Mouse (Mus musculus) kidney, adult 8-10 months (tissue): ENCODE results near the gene Sp6.

ENCODE experiments used
- DNase-seq, 2 experiments: peaks; one replicate each; pipeline ENCODE4 v3.0.0; 2022

Sp6 gene

DNA sequence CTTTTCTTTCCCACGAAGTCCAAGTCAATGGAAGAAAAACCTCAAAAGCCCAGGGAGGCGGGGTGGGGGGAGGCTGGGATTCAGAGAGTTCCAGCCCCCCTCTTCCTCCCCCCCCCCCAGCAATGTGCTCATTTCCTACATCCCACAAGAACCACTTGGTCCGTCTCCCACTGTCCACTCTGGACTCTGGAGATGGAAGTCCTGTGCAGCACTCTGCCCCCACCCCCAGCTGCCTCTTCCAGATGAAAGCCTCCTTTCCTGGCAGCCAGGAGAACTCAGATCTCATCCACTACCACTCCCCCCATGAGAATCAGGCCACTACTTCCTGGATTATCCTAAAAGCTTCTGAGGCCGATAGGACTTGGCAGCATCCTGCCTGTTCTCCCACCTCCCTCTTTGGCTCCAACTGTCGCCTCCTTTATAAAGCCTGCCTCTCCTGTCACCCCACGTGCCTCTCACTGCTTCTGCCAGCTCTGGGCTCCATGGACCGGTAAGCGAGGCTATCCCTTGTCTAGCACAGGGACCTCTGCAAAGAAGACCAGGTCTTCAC lies at the start of gene Sp6:
TSS of gene Sp6 (plus strand) at position 274 of the 550 bp plus-strand sequence.
- no peak for DNase-seq

DNA sequence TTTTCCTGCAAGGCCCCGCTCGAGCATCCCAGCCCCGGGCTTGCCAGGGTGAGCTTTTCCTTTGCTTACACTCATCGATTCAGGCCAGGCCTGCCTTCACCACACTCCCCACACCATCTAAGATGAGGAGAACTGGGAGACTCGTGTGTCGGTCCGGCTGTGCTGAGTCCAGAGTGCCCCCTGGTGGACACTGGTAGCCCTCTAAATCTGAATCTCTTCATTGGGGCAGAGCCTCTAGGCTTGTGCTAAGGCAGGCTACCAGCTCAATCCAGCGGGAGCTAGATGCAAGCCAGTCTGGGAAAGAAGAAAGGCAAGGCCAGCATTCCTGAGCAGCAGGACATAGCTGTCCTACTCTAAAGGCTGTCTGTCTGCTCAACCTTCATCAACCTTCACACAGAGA lies 49.6 kb upstream of the Sp6 start:
- peak; percentile 94 to 97 for DNase-seq

GRCm38 (mm10) chr11:96966172-96966571 lies 47.0 kb upstream of the Sp6 start:
- no peak for DNase-seq

GRCm38 (mm10) chr11:96966914-96967543 lies 46.2 kb upstream of the Sp6 start:
- no peak for DNase-seq

DNA sequence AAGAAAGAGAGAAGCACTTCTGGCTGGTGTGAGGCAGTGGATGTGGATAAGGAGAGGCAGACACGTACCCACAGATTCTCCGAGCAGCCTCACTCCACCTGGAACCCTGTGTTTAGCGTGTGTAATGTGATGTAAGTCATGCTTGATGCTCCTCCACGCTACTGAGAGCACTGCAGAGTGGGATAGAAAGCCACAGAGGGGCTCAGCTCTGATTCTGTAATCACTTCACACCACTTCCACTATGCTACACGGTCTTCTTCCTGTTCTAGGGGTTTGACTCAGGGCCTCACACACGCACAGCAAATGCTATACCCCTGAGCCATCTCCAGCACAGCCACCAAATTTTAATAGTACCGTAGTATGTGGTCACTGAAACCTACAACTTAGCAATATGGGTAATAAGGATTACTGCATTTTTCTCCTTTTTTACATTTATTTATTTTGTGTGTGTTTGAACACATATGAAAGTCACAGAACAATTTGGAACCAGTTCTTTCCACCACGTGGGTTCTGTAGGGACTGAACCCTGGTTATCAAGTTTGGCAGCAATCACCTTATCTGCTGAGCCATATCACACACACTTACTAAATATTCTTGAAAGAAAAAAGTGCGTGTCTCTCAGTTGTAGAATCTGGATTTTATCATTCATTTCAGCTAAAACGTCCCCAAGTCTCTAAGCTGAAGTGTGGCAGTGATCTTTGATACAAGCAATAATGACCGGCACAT lies 45.5 kb upstream of the Sp6 start:
- DNase-seq: no peak

- no peak for DNase-seq
Observed at GRCm38 (mm10) chr11:96968476-96968875, 44.7 kb upstream of the Sp6 start.

- no peak for DNase-seq
Observed at GRCm38 (mm10) chr11:96969280-96969722, 43.9 kb upstream of the Sp6 start.

- DNase-seq: peak; percentile 64 to 74
Observed at GRCm38 (mm10) chr11:96969746-96970145, 43.4 kb upstream of the Sp6 start.

DNA sequence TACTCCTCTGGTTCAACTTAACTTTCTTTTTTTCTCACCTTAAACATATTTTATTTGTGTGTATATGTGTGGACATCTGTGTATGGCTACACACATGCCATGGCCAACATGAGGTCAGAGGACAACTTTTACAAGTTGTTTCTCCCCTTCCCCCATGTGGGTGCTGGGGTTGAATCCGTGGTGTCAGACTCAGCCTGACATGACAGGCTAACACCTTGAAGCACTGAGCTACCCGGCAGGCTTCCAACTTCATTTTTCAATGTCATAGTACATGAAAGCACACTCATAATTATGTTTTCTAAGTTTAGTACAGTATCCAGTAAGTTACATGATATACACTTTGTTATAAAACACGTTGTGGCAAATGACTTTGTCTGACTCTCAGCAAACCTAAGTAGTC lies 42.9 kb upstream of the Sp6 start:
- no peak for DNase-seq

GRCm38 (mm10) chr11:96972906-96973305 lies 40.3 kb upstream of the Sp6 start:
- DNase-seq: no peak

DNA sequence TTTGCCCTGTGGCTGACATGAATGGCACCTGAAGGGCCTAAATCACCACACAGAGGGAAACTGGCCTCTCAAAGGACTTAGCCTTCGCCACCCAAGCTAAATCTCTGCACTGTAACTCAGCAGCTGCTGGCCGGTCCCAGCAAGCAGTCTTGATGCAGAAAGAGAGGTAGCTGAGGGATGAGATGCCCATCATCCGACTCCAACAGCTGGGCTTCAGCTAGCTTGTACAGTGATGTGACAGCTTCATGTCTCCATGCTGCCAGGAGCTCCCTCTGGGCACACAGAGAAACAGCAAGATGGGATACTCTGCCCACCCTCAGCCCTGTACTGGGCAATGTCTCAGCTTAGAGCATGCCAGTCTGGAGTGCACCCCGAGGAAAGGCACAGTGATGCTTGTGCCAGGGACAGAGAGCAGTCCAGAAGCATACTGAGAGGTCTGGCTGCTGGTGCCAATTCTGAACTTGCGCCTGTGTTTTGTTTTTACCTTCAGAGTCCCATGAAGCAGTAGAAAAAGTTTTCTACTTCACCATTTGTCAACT lies 39.7 kb upstream of the Sp6 start:
- DNase-seq: no peak

GRCm38 (mm10) chr11:96974813-96975212 lies 38.4 kb upstream of the Sp6 start:
- DNase-seq: no peak

DNA sequence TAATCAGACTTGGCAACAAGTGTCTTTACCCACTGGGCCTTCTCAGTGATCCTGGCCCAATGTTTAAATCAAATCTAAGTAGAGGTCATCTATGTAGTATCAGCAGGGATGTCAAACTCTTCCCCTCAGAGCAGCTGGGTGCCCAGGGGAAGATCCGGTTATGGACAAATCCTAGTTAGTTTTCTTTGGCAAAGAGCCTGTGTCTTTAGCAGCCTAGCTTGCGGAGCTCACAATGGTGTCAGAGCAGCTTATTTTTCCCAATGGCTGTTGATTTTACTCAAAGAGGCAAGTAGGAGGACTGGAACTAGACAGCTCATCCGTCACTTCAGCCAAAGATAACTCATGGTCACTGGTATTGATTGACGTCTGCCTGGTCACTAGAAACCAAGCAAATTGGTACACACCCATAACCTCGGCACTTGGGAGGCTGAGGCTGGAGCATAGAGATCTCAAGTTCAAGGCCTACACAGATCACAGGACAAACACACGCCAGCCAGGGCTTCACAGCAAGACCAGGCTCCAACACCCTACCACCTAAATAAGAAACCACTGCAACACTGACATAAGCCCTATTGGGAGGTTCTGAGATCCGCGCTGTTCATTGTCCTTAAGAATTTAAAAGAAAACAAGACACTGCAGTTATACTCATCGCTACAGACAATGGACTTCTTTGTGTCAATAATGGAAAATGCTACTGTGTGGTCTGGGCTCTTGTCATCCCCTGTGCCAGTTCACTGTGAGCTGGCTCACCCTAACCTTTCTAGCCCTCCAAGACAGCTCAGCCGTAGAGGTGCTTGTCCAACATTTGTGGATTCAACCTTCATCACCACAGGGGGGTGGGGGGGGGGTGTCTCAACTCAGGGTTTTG lies 37.4 kb upstream of the Sp6 start:
- DNase-seq: no peak

GRCm38 (mm10) chr11:96976379-96976687 lies 36.9 kb upstream of the Sp6 start:
- DNase-seq: no peak

DNA sequence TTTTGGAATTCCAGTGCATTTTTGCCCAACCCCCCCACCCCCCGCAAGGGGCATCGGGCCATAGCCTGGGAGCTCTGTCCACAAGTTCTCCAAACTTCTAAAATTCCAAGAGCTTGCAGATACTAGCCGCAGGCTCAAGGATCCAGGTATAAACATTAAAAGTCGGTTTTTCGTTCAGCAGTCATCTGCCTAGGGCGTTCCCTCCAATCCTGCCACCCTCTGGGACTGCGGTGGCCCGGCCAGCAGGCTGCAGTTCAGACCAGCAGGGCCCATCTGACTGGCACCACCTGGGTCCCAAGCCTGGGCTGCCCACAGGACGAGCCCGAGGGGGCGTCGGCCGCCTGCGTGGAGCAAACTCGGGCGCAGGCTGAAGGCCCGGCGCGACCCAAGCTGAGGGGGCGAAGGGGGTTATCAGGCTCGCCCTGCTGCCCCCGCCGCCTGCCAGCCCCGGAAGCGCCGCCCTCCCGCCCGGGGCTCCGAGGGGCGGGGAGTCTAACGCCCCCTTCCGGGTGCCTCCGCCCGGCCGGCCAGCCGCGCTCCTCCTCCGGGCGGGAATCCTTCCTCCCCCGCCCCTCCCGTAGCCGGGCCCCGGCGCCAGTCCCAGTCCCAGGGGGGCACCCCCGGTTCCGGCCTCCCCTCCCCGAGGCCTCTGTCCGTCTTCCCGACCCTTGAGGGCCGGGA lies 36.1 kb upstream of the Sp6 start:
- DNase-seq: peak in 1 of 2 experiments; percentile 83

GRCm38 (mm10) chr11:96977606-96978400 lies 35.4 kb upstream of the Sp6 start:
- DNase-seq: peak; percentile 100

GRCm38 (mm10) chr11:96978401-96979246 lies 34.6 kb upstream of the Sp6 start:
- no peak for DNase-seq

DNA sequence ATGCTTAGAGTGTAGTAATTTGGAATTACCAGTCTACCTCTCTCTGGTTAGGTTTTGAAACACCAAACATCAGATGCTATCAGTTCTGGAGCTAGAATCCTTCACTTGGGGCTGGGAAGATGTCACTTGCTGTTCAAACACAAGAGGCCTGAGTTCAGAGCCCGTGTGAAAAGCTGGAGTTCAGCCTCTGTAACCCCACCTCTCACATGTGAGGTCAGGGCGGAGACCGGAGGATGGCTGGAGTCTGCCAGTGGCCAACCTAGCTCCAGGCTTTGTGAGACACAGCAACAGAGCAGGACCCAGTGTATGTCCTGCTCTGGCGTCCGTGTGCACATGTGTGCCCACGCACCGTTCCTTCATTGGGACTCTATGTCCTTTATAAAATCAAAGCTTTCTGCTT lies 33.9 kb upstream of the Sp6 start:
- no peak for DNase-seq

- no peak for DNase-seq
Observed at GRCm38 (mm10) chr11:96980021-96980420, 33.2 kb upstream of the Sp6 start.

GRCm38 (mm10) chr11:96981461-96981860 lies 31.7 kb upstream of the Sp6 start:
- no peak for DNase-seq

DNA sequence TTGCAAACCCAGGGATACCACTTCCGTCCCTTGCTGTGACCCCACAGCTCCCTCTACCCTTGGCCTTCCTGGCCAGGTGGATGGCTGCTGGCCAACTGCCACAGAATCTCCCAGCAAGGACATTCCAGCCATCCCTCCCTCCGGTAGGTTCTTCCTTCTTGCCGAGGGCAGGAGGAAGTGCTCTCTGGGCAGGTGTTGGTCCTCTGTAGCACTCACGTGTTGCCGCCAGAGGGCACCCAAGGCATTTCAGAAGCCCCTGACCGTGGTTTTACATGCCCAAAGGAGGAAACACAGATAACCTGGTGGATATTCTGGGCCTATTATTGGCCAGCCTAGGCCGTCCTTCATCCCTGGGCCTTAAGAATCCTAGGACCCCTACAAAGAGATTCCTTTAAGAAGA lies 30.8 kb upstream of the Sp6 start:
- peak; percentile 66 to 83 for DNase-seq
